Mouse (Mus musculus): ENCODE measurements at regions not wholly inside any gene's neighbourhood (a gene's known extent, or its start where the extent isn't known, plus 50 kb on each side); places are given as distances from the start of the nearest gene placed in this dataset.

GRCm38 (mm10) chr2:72832770-72833169 is 147.5 kb downstream of the Sp3 start:
- WGBS: 79% methylated on average over 10 of the region's 10 CpGs
- no peaks in the 10 kb centered on the region for H3K36me3 ChIP-seq (ENCODE audit: control insufficient read depth, insufficient read depth, low read length)
- no peaks in the 10 kb centered on the region for H3K4me1 ChIP-seq (replicated peaks; ENCODE audit: control insufficient read depth, insufficient read depth, low read length)
- H3K9me3 ChIP-seq (ENCODE audit: control insufficient read depth, low read length): no peaks in the 10 kb centered on the region
- H3K4me3 ChIP-seq (ENCODE audit: low read depth, low read length): no peak overlapping the region
- H3K27me3 ChIP-seq (ENCODE audit: control insufficient read depth, insufficient read depth, low read length): no peaks in the 10 kb centered on the region
- DNase-seq (ENCODE audit: low spot score) (no peak), ATAC-seq (replicated peaks; ENCODE audit: low FRiP score) (no peak)
- H3K9ac ChIP-seq (ENCODE audit: low read length): no peak overlapping the region
- H3K27ac ChIP-seq (ENCODE audit: low read depth, low read length): no peak overlapping the region
- H3K4me2 ChIP-seq (ENCODE audit: low read depth, low read length, severe bottlenecking): no peak overlapping the region

GRCm38 (mm10) chr2:72838085-72838727 is 142.0 kb downstream of the Sp3 start:
- H3K27ac ChIP-seq (ENCODE audit: low read depth, low read length): no peak overlapping the region
- H3K4me2 ChIP-seq (ENCODE audit: low read depth, low read length, severe bottlenecking): no peak overlapping the region
- no peak for DNase-seq (ENCODE audit: low spot score)
- no peaks in the 10 kb centered on the region for H3K36me3 ChIP-seq (ENCODE audit: control insufficient read depth, insufficient read depth, low read length)
- no peak overlapping the region for H3K4me3 ChIP-seq (ENCODE audit: low read depth, low read length)
- H3K4me1 ChIP-seq (replicated peaks; ENCODE audit: control insufficient read depth, insufficient read depth, low read length): no peaks in the 10 kb centered on the region
- no peaks in the 10 kb centered on the region for H3K27me3 ChIP-seq (ENCODE audit: control insufficient read depth, insufficient read depth, low read length)
- 61% methylated on average over 6 of the region's 6 CpGs for WGBS
- no peaks in the 10 kb centered on the region for H3K9me3 ChIP-seq (ENCODE audit: control insufficient read depth, low read length)
- H3K9ac ChIP-seq (ENCODE audit: low read length): no peak overlapping the region
- no peak for ATAC-seq (replicated peaks; ENCODE audit: low FRiP score)

- H3K9me3 ChIP-seq (ENCODE audit: control insufficient read depth, low read length): no peaks in the 10 kb centered on the region
- no peak overlapping the region for H3K4me2 ChIP-seq (ENCODE audit: low read depth, low read length, severe bottlenecking)
- no peak overlapping the region for H3K4me3 ChIP-seq (ENCODE audit: low read depth, low read length)
- H3K27ac ChIP-seq (ENCODE audit: low read depth, low read length): no peak overlapping the region
- no peak overlapping the region for H3K9ac ChIP-seq (ENCODE audit: low read length)
- no peaks in the 10 kb centered on the region for H3K4me1 ChIP-seq (replicated peaks; ENCODE audit: control insufficient read depth, insufficient read depth, low read length)
- H3K27me3 ChIP-seq (ENCODE audit: control insufficient read depth, insufficient read depth, low read length): no peaks in the 10 kb centered on the region
- ATAC-seq (replicated peaks; ENCODE audit: low FRiP score) (no peak), DNase-seq (ENCODE audit: low spot score) (no peak)
- 83% methylated on average over 5 of the region's 5 CpGs for WGBS
- no peaks in the 10 kb centered on the region for H3K36me3 ChIP-seq (ENCODE audit: control insufficient read depth, insufficient read depth, low read length)
These were observed 140.6 kb downstream of the Sp3 start for GRCm38 (mm10) chr2:72839673-72840072.

DNA sequence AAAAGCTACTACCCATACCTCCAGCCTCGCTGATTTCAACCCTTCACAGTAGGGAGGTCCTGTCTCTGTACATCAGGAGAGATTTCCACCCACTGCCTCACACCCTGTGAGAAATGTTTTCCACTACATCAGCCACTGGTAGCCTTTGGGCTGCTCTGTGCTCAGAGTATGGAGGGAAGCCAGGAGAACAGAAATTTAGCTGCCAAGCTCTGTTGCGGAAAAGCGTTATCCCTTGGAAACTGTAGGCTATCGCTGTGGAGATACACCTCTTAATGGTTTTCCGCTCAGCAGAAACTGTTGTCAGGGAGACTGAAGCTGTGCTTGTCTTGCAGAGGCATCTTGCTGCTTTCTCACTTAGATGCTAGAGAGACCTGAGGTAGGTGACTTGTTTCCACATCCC is 138.9 kb downstream of the Sp3 start:
- Histone ChIP-seq H3K4me1 (replicated peaks; ENCODE audit: control insufficient read depth, insufficient read depth, low read length) (no peaks in the 10 kb centered on the region), H3K27me3 (ENCODE audit: control insufficient read depth, insufficient read depth, low read length) (no peaks in the 10 kb centered on the region), H3K4me3 (ENCODE audit: low read depth, low read length) (no peak overlapping the region), H3K4me2 (ENCODE audit: low read depth, low read length, severe bottlenecking) (no peak overlapping the region), H3K27ac (ENCODE audit: low read depth, low read length) (no peak overlapping the region), H3K9ac (ENCODE audit: low read length) (no peak overlapping the region), H3K9me3 (ENCODE audit: control insufficient read depth, low read length) (no peaks in the 10 kb centered on the region), H3K36me3 (ENCODE audit: control insufficient read depth, insufficient read depth, low read length) (no peaks in the 10 kb centered on the region)
- no peak for DNase-seq (ENCODE audit: low spot score)
- ATAC-seq (replicated peaks; ENCODE audit: low FRiP score): no peak
- WGBS: 86% methylated on average over 5 of the region's 5 CpGs

DNA sequence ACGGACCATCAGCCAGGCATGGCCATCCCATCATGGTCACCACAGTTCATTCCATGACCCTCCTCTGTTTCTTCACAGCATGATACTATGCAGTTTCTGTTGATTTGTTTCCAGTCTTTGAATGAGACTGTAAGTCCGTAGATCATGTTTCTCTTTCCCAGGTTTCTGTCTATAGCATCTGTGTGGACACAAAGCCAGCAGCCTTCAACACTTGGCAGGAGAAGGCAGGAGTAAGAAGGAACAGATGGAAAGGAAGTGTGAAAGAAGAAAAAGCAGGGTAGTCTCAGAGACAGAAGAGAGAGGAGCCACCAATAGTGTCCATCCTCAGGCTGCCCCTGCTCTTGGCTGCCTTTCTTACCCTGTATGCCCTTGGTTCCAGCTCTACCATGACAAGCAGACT is 136.6 kb downstream of the Sp3 start:
- H3K36me3 ChIP-seq (ENCODE audit: control insufficient read depth, insufficient read depth, low read length): no peaks in the 10 kb centered on the region
- ATAC-seq (replicated peaks; ENCODE audit: low FRiP score): no peak
- H3K9me3 ChIP-seq (ENCODE audit: control insufficient read depth, low read length): no peaks in the 10 kb centered on the region
- no peak overlapping the region for H3K27ac ChIP-seq (ENCODE audit: low read depth, low read length)
- H3K4me1 ChIP-seq (replicated peaks; ENCODE audit: control insufficient read depth, insufficient read depth, low read length): no peaks in the 10 kb centered on the region
- 88% methylated on average over 2 of the region's 2 CpGs for WGBS
- H3K4me2 ChIP-seq (ENCODE audit: low read depth, low read length, severe bottlenecking): no peak overlapping the region
- H3K27me3 ChIP-seq (ENCODE audit: control insufficient read depth, insufficient read depth, low read length): no peaks in the 10 kb centered on the region
- no peak overlapping the region for H3K9ac ChIP-seq (ENCODE audit: low read length)
- DNase-seq (ENCODE audit: low spot score): no peak
- no peak overlapping the region for H3K4me3 ChIP-seq (ENCODE audit: low read depth, low read length)

GRCm38 (mm10) chr2:72849441-72850192 is 130.6 kb downstream of the Sp3 start:
- no peaks in the 10 kb centered on the region for H3K4me1 ChIP-seq (replicated peaks; ENCODE audit: control insufficient read depth, insufficient read depth, low read length)
- 54% methylated on average over 12 of the region's 12 CpGs for whole genome bisulfite sequencing
- H3K27ac ChIP-seq (ENCODE audit: low read depth, low read length): no peak overlapping the region
- DNase-seq (ENCODE audit: low spot score) (no peak), ATAC-seq (replicated peaks; ENCODE audit: low FRiP score) (no peak)
- H3K36me3 ChIP-seq (ENCODE audit: control insufficient read depth, insufficient read depth, low read length): no peaks in the 10 kb centered on the region
- no peaks in the 10 kb centered on the region for H3K27me3 ChIP-seq (ENCODE audit: control insufficient read depth, insufficient read depth, low read length)
- H3K4me3 ChIP-seq (ENCODE audit: low read depth, low read length): no peak overlapping the region
- H3K9ac ChIP-seq (ENCODE audit: low read length): no peak overlapping the region
- no peaks in the 10 kb centered on the region for H3K9me3 ChIP-seq (ENCODE audit: control insufficient read depth, low read length)
- no peak overlapping the region for H3K4me2 ChIP-seq (ENCODE audit: low read depth, low read length, severe bottlenecking)

- Histone ChIP-seq H3K4me2 (ENCODE audit: low read depth, low read length, severe bottlenecking) (no peak overlapping the region), H3K9ac (ENCODE audit: low read length) (no peak overlapping the region), H3K27ac (ENCODE audit: low read depth, low read length) (no peak overlapping the region), H3K27me3 (ENCODE audit: control insufficient read depth, insufficient read depth, low read length) (no peaks in the 10 kb centered on the region), H3K4me1 (replicated peaks; ENCODE audit: control insufficient read depth, insufficient read depth, low read length) (no peaks in the 10 kb centered on the region), H3K36me3 (ENCODE audit: control insufficient read depth, insufficient read depth, low read length) (no peaks in the 10 kb centered on the region), H3K4me3 (ENCODE audit: low read depth, low read length) (no peak overlapping the region), H3K9me3 (ENCODE audit: control insufficient read depth, low read length) (no peaks in the 10 kb centered on the region)
- DNase-seq (ENCODE audit: low spot score) (no peak), ATAC-seq (replicated peaks; ENCODE audit: low FRiP score) (no peak)
- WGBS: 83% methylated on average over 4 of the region's 4 CpGs
These were observed 127.7 kb downstream of the Sp3 start for GRCm38 (mm10) chr2:72852509-72852908.

DNA sequence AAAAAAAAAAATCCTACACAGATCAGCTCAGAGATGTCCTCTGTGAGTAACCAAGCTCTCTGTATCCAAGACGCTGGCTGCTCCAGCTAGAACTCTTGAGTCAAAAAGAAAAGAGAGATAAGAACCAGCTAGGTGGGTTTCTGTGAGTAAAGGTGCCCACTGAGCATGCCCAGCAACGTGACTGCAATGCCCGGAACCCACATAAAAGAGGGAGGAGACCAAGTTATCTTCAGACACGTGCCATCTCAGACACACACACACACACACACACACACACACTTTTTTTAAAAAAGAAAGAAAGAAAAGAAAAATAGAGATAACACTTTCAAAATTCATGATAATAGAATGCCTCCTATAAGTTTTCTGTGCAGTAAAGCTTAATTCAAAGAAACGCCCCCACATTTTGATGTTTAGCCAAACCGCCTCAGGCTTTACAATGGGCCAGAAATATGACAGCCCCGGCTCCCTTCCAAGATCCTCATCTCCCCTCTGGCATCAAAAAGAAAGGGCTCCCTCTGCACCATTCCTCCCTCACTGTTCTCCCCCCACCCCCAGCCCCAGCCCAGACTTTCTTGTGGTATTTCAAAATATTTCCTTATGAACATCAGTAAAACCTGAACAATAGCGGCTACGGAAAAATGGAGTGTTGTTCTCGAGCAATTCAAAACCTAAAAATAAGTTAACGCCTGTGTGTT is 124.8 kb downstream of the Sp3 start:
- H3K4me3 ChIP-seq (ENCODE audit: low read depth, low read length): no peak overlapping the region
- 90% methylated on average over 11 of the region's 11 CpGs for WGBS
- ATAC-seq (replicated peaks; ENCODE audit: low FRiP score) (no peak), DNase-seq (ENCODE audit: low spot score) (no peak)
- no peaks in the 10 kb centered on the region for H3K36me3 ChIP-seq (ENCODE audit: control insufficient read depth, insufficient read depth, low read length)
- no peak overlapping the region for H3K4me2 ChIP-seq (ENCODE audit: low read depth, low read length, severe bottlenecking)
- H3K27me3 ChIP-seq (ENCODE audit: control insufficient read depth, insufficient read depth, low read length): no peaks in the 10 kb centered on the region
- H3K4me1 ChIP-seq (replicated peaks; ENCODE audit: control insufficient read depth, insufficient read depth, low read length): no peaks in the 10 kb centered on the region
- H3K9me3 ChIP-seq (ENCODE audit: control insufficient read depth, low read length): no peaks in the 10 kb centered on the region
- H3K27ac ChIP-seq (ENCODE audit: low read depth, low read length): no peak overlapping the region
- no peak overlapping the region for H3K9ac ChIP-seq (ENCODE audit: low read length)

Measured in forebrain, embryonic 11.5 days (tissue).